ENCODE assay signal across 7 mouse cellular contexts in the genomic region with DNA sequence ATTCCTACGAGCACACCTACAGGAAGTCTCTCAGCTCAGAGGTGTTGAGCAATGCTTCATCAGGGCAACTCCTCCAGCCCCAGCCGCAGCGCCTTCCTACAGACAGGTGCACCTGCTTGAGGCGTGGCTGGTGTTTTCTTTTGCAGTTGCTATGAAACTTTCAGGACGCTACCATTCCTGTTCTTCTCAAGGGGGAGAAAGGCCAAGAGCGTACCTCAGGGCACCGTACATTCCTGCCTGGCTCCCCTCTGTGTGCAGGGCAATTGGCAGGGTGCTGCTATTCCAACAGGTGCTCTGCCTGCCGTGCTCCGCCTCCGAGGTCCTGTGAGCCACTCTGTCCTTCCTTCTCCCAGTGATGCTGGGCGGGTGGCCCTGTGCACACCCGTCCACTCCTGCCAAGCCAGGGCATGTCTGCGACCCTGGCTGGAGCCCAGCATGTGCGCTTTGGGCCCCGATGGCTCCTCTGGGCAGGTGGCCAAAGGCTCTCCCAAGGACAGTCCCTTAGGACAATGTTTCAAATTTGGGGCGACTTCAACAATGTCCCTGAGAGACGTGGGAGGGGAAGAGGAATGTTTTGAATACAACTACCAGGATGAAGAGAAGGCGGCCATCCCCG.
DNase-seq lines count a peak whose midpoint lies in the region; ATAC-seq lines count a peak whose summit lies in the region.

No protein-coding gene starts in this region.

- H3K27ac ChIP-seq in embryonic facial prominence, embryonic 14.5 days (replicated peaks; ENCODE audit: low read depth, low read length): no peak overlapping the region

- H3K4me3 ChIP-seq in embryonic facial prominence, embryonic 14.5 days (ENCODE audit: low read depth, low read length): no peak overlapping the region

- H3K9ac ChIP-seq in embryonic facial prominence, embryonic 14.5 days (ENCODE audit: low read depth, low read length): no peak overlapping the region

- no peaks in the 10 kb centered on the region for H3K9me3 ChIP-seq in embryonic facial prominence, embryonic 14.5 days (ENCODE audit: control insufficient read depth, low read length)

- H3K27me3 ChIP-seq in embryonic facial prominence, embryonic 14.5 days (replicated peaks; ENCODE audit: control insufficient read depth, insufficient read depth, low read length): no peaks in the 10 kb centered on the region

- ATAC-seq in embryonic facial prominence, embryonic 14.5 days (ENCODE audit: low read depth): peak; percentile 96

- 75% methylated on average over 19 of the region's 19 CpGs for WGBS in embryonic facial prominence, embryonic 14.5 days

- H3K4me1 ChIP-seq in embryonic facial prominence, embryonic 14.5 days (ENCODE audit: control insufficient read depth, insufficient read depth, low read length): no peaks in the 10 kb centered on the region

- H3K4me2 ChIP-seq in embryonic facial prominence, embryonic 14.5 days (ENCODE audit: low read depth, low read length): 0 out of 2 replicates have a peak overlapping the region, but pooled peaks have one; percentile 1

- H3K36me3 ChIP-seq in embryonic facial prominence, embryonic 14.5 days (ENCODE audit: control insufficient read depth, insufficient read depth, low read length): no peaks in the 10 kb centered on the region

- DNase-seq in right cerebral cortex, postnatal 4 days: peak; percentile 41
- DNase-seq in right cerebral cortex, adult 18-20 months: no peak
- peak; percentile 88 for DNase-seq in embryonic facial prominence, embryonic 14.5 days (ENCODE audit: low spot score)
- DNase-seq in kidney, adult 9 months: peak; percentile 78
- DNase-seq in ovary, postnatal 36 days (ENCODE audit: low spot score): peak; percentile 80
- no peak for DNase-seq in thymus, postnatal 4 days
- no peak for DNase-seq in thymus, postnatal 0 days (ENCODE audit: low spot score)

Comparison
In these comparisons a context has a peak if more than half of its experiments do, and no peak if none do; other contexts are left out.
1. DNase-seq: peak in right cerebral cortex, postnatal 4 days (single experiment), embryonic facial prominence, embryonic 14.5 days (single experiment), kidney, adult 9 months (single experiment) and ovary, postnatal 36 days (single experiment); none in right cerebral cortex, adult 18-20 months (single experiment), thymus, postnatal 4 days (single experiment) and thymus, postnatal 0 days (single experiment).